Mouse (Mus musculus): ENCODE measurements around the gene Vps41.

GRCm38 (mm10) chr13:18809465-18809864 is 92.4 kb downstream of the Vps41 start:
- TF ChIP-seq CTCF (IDR thresholded peaks at IDR 0.05; ENCODE audit: borderline replicate concordance, control insufficient read depth, extremely low read depth, insufficient read depth, low read length, poor library complexity) (no peak), POLR2A (IDR thresholded peaks at IDR 0.05; ENCODE audit: control insufficient read depth, extremely low read depth, insufficient read depth, low read length, poor library complexity) (no peak)

All from thymus, adult 2 months (tissue).